Mouse (Mus musculus) MN1 (cell line): ENCODE results near the gene Olfr167.
"Not testable (repeated sequence)": the region's sequence is repeated elsewhere in the genome, so short reads cannot be mapped to it uniquely, and the experiment has no call there.

Experiments used
- DNase-seq: peaks from one replicate; pipeline ENCODE4 v3.0.0-alpha.2; 2016; ENCODE audit warnings: low spot score

Olfr167 gene

GRCm38 (mm10) chr16:19522166-19522565 lies at the start of gene Olfr167:
TSS of gene Olfr167 (minus strand) at chr16:19522266.
- no peak for DNase-seq

- not testable (repeated sequence) for DNase-seq
Measured at GRCm38 (mm10) chr16:19571709-19572108, 49.6 kb upstream of the Olfr167 start, which contains the start of gene Olfr169. TSS of gene Olfr169 (minus strand) at chr16:19571809.

GRCm38 (mm10) chr16:19553429-19553828 lies 31.4 kb upstream of the Olfr167 start:
- not testable (repeated sequence) for DNase-seq

GRCm38 (mm10) chr16:19552246-19552645 lies 30.2 kb upstream of the Olfr167 start:
- DNase-seq, result not testable (repeated sequence)

GRCm38 (mm10) chr16:19535455-19535854 lies 13.4 kb upstream of the Olfr167 start, which contains the start of gene Olfr168:
TSS of gene Olfr168 (minus strand) at chr16:19535555.
- DNase-seq, result no peak

- no peak for DNase-seq
Measured at GRCm38 (mm10) chr16:19483394-19483793, 38.7 kb downstream of the Olfr167 start, which contains the start of gene Olfr166. TSS of gene Olfr166 (plus strand) at chr16:19483694.

GRCm38 (mm10) chr16:19464365-19464764 lies 57.7 kb downstream of the Olfr167 start:
- DNase-seq, result no peak
